Mouse (Mus musculus): ENCODE data around the gene Trpt1. TPM values are rescaled to one million over a fixed set of nuclear protein-coding genes. Genes with fewer than 3 reads are reported as not detected.
"Not testable (repeated sequence)": the region's sequence is repeated elsewhere in the genome, so short reads cannot be mapped to it uniquely, and the experiment has no call there.

The Trpt1 gene
- total RNA-seq, 2 experiments from 2014 or later = 8.2 to 16.8 TPM

GRCm38 (mm10) chr19:6974211-6975205 is 21.4 kb upstream of the Trpt1 start, which contains the start of gene Ppp1r14b:
Ppp1r14b (plus strand) TSS chr19:6974968.
- peak; percentile 84 to 93 for DNase-seq

- DNase-seq = peak; percentile 73 to 81
Measured at GRCm38 (mm10) chr19:6975537-6976521, 20.1 kb upstream of the Trpt1 start, which contains the start of gene Plcb3. Plcb3 (minus strand) TSS chr19:6976470.

GRCm38 (mm10) chr19:6977759-6978638 is 17.9 kb upstream of the Trpt1 start:
- DNase-seq = no peak

- DNase-seq = no peak
Measured at GRCm38 (mm10) chr19:6978639-6978974, 17.3 kb upstream of the Trpt1 start.

GRCm38 (mm10) chr19:6979001-6979479 is 16.9 kb upstream of the Trpt1 start:
- DNase-seq = peak; percentile 53 to 73

GRCm38 (mm10) chr19:6979486-6980380 is 16.2 kb upstream of the Trpt1 start:
- peak; percentile 100 for DNase-seq

- DNase-seq = peak; percentile 99
Measured at GRCm38 (mm10) chr19:6980381-6981093, 15.4 kb upstream of the Trpt1 start, which contains the start of gene Fkbp2. Fkbp2 (minus strand) TSS chr19:6980501.

GRCm38 (mm10) chr19:6981465-6981864 is 14.5 kb upstream of the Trpt1 start:
- no peak for DNase-seq

- DNase-seq = no peak
Measured at GRCm38 (mm10) chr19:6983621-6984020, 12.3 kb upstream of the Trpt1 start.

GRCm38 (mm10) chr19:6985300-6985699 is 10.6 kb upstream of the Trpt1 start:
- no peak for DNase-seq

- no peak for DNase-seq
Measured at GRCm38 (mm10) chr19:6985951-6986708, 9.8 kb upstream of the Trpt1 start.

GRCm38 (mm10) chr19:6987061-6987903 is 8.6 kb upstream of the Trpt1 start, which contains the start of gene Vegfb:
Vegfb (minus strand) TSS chr19:6987651.
- peak; percentile 84 to 91 for DNase-seq

- DNase-seq = no peak
Measured at GRCm38 (mm10) chr19:6987904-6988285, 8.0 kb upstream of the Trpt1 start.

- DNase-seq = no peak
Measured at GRCm38 (mm10) chr19:6989251-6989650, 6.7 kb upstream of the Trpt1 start.

- DNase-seq = no peak
Measured at GRCm38 (mm10) chr19:6990712-6991111, 5.2 kb upstream of the Trpt1 start.

GRCm38 (mm10) chr19:6991166-6991565 is 4.8 kb upstream of the Trpt1 start:
- DNase-seq = not testable (repeated sequence)

Measured in adrenal gland, postnatal 36 days (tissue).